Mouse (Mus musculus) thymus, postnatal 0 days (tissue): ENCODE results near the gene Gm26602. TPM values are rescaled to one million over a fixed set of nuclear protein-coding genes. Genes with fewer than 3 reads are reported as not detected.
A peak's percentile ranks its signal among the peaks of the same experiment; 100 is the strongest.

Source experiments
- DNase-seq: peaks from one replicate; pipeline ENCODE4 v3.0.0-alpha.2; 2015; ENCODE audit warnings: low spot score
- polyA plus RNA-seq: library from polyadenylated mRNA; unstranded; fragments of >200 nt; fragmentation: Nextera tagmentation; extraction: Ambion mirVana; gene quantifications from 2 replicates; pipeline ENCODE4 v1.2.1, GENCODE M21; 2015

Gm26602 gene
- polyA plus RNA-seq, 1 experiment from 2014 or later: 5.3 TPM

- no peak for DNase-seq
Measured at GRCm38 (mm10) chr10:79931797-79932196, 21.1 kb downstream of the Gm26602 start.

DNA sequence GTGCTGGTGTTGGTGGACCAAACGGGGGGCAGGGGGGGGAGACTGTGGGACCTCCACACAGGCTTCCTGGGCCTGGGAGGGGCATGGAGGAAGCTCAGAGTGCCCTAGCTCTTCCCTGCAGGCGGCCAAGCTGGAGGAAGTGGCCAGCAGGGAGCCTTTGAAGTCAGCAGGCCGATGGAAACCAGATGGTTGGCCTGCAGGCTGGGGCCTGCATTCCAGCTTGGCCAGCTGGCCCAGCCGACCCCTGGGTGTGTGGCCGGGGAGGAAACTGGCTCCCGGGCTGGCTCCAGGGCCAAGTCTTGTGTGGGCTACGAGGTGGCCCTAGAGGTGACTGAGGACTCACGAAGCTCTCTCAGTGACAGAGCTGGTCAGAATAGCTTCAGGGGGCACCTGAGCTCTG is 22.1 kb downstream of the Gm26602 start:
- DNase-seq: no peak

DNA sequence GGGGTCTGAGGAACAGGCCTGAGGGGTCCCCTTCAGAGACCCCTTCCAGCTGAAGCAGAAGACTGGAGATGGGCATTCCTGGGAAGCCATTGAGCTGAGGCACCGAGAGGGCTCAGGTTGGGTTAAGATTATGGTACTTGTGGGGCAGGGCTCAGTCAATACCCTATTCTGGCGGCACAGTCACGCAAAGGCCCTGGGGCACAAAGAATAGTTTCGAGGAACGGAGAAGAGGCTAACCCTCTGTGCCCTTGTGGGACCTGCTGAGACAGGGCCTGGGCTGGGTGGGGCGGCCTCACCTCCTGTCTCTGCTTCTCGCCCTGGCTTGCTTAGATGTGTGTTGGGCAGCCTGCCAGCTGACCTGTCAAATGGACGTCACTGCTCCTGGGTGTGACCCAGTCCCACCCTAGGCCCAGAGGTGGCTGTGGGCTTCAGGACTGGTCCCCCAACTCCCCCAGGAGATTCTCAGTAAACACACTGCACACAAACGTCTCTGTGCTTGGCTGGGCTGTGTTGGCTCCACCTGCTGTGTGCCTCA is 22.6 kb downstream of the Gm26602 start:
- DNase-seq: no peak

DNA sequence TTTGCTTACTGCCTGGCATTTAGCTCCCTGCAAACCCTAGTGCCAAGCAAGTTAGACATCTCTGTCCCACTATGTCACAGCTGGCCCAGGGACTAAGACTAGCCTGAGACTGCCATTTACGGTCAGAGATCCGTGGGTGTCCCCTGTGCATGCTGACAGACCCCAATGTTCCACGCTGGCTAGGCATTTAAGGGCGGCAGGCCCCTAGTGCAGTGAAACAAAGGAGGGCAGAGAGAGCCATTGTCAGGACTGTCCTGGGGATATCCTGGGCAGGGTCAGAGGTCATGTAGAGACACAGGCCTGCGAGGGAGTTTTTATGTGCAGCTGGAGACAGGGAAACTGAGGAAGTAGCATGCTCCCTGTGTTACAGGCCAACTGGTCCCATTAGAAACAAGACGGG is 23.2 kb downstream of the Gm26602 start:
- no peak for DNase-seq

DNA sequence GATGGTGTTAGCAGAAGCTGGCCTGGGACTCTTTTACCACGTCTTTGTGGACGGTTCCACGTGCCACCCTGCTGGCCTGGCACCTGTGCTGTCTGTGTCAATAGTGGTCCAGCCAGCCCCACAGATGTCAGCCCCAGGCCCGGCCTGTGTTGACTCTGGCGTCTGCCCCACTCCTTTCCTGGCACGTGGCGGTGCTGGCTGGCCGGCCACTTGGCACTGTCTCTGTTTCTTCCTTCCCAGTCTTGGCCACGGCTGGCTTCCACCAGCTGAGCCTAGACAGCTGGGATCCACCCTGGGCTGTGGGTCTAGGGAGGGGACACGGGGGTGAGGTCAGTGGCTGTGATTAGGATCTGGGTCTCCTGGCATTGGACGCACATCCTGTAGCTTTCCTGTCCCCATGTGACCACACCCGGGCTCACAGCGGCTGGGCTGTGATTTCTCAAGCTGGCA is 23.6 kb downstream of the Gm26602 start:
- no peak for DNase-seq

DNA sequence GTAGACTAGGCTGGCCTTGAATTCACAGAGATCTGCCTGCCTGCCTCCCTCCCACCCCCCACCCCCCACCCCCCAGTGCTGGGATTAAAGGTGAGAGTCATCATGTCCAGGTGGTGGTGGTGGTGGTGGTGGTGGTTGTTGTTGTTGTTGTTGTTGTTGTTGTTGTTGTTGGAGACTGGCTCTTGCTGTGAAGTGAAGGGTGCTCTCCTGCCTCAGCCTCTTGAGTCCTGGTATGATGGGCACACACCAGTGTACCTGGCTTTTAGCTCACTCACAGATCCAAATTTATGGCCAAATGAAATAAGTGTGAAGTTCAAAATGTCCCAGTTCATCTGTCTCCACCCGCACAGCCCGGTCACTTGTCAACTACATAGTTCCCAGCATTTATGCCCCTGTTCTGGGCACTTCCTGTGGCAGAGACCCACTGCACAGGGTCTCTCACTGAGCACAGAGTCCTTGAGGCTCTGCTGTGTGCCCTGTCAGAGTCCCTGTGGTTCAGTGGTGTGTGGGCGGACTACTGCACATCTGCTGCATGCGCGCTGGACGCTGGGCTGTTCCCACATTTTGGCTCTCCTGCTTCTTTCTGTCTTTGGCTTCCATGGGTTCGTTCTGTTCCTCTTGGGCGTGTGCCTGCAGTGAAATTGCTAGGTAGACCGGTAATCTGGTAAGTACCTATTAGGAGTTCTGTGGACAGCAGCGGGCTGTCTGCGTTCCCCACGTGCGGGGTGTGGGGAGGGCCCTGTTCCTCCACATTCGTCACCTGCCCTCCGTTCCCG is 24.3 kb downstream of the Gm26602 start:
- no peak for DNase-seq

- DNase-seq: no peak
Measured at GRCm38 (mm10) chr10:79936284-79936910, 25.7 kb downstream of the Gm26602 start.

- DNase-seq: no peak
Measured at GRCm38 (mm10) chr10:79936911-79937441, 26.3 kb downstream of the Gm26602 start.

GRCm38 (mm10) chr10:79937775-79938526 is 27.3 kb downstream of the Gm26602 start:
- no peak for DNase-seq

DNA sequence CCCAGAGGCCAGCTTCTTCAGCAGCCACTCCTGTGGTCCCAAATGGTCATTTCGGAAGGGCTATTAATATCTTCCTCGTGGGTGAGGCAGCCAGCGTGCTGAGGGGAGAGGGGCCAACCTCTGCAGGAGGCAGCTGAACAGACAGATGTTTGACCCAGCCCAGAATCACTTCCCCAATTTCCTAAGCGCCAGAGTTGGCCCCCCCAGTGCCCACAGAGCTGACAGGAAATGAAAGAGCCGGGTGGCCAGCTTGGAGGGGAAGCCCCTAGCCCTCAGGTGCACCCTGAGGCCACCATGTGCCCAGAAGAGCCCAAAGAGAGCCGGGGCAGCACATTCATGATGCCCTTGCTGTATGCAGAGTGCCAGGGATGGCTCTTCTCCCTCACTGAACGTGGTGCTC is 30.1 kb downstream of the Gm26602 start:
- DNase-seq: no peak

DNA sequence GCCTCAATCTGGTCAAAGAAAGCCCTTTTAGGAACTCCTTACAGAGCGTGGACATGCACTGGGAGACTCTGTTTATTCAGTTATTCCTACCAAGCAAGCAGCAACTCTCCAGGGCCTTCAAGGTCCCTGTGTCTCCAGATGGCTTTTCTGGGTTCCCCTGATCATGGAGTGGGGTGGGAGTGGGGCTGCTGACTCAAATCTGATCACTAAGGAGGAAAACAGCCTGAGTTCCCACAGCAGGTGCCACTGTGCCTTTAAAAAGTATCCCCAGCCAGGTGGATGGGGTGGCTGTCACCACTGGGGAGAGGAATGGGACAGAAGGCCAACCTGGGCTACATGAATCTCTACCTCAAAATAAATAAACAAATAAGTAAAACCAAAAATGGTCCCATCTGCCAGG is 32.3 kb downstream of the Gm26602 start:
- DNase-seq: no peak

GRCm38 (mm10) chr10:79943471-79943901 is 32.8 kb downstream of the Gm26602 start:
- no peak for DNase-seq

GRCm38 (mm10) chr10:79945507-79946234 is 35.0 kb downstream of the Gm26602 start:
- DNase-seq: no peak

DNA sequence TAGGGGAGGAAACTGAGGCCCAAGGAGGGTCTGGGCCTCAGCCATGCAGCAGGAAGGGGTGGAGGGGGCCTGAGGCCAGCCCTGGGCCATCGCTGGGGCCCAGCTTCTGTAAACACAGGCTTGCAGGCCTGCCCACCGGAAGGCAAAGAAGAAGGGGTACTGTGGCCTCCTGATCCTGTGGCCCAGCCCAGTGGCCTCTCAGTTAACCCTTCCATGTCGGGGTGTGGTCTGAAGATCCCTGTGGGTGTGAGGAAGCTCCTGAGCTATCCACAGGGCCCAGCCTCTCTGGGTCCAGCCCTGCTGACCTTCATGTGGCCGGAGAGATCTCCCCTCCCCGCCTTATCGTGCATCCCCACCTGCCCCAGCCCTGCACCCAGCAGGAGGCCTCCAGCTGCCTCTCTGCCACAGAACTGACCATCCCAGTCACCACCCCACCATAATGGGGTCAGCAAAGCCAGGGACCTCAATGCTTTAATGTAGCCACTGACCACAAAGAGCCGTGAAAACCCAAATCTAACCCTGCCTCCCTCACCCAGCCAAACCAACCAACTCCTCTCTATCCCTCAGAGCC is 36.2 kb downstream of the Gm26602 start:
- no peak for DNase-seq

GRCm38 (mm10) chr10:79947502-79947901 is 36.8 kb downstream of the Gm26602 start:
- DNase-seq: no peak

- no peak for DNase-seq
Measured at GRCm38 (mm10) chr10:79949873-79950272, 39.2 kb downstream of the Gm26602 start.

GRCm38 (mm10) chr10:79950661-79951060 is 40.0 kb downstream of the Gm26602 start:
- no peak for DNase-seq

DNA sequence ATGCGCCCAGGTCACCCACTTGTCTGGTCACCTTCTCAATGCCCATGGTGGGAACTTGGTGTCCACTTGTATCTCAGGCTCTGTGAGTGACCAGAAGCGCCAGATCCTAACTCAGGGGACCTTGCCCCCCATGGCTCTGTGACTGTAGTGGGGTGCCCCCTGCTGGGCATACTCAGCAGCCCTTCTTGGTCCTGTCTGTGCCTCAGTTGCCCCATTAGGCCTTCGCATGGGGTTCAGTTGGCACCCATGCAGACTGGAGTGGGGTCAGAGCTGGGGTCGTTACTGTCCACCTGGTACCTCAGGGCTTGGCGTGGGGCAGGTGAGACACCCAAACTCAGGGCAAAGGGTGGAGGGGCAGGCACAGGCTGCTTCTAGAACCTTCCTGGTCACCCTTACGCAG is 43.3 kb downstream of the Gm26602 start:
- peak; percentile 42 for DNase-seq

DNA sequence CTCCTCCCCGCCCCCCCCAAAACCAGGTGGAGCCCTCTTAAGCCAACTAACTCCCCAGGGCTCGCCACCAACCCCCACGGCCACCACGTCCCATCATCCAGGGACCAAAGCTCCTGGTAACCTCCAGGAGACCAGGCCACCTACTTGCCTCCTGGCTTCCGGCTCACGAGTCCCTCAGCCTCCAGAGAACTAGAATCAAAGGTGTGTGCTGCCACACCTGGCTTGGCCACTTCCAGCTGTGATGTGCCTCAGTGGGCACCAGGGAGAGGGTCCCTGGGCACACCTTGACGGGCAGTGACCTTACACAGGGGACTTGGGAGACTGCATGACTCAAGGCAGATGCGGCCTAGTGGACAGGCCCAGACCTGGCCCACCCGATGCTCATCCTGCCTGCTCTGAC is 45.0 kb downstream of the Gm26602 start:
- no peak for DNase-seq

GRCm38 (mm10) chr10:79956643-79957154 is 46.0 kb downstream of the Gm26602 start:
- no peak for DNase-seq
